Comparison of ENCODE assay signal across 16 mouse cellular contexts in genomic region chr17:83340895-83341524, GRCm38 (mm10). TPM values are rescaled to one million over a fixed set of nuclear protein-coding genes. Genes with fewer than 3 reads are reported as not detected.
A peak's percentile ranks its signal among the peaks of the same experiment; 100 is the strongest.
DNase-seq lines count a peak whose midpoint lies in the region; ATAC-seq and TF ChIP-seq lines count a peak whose summit lies in the region.
"Had no signal": no experiment of that assay in that cellular context is flagged by ENCODE, and none has a peak within 500 bp of the region (broad histone marks: within the 10 kb centered on the region; RNA-seq: fewer than 3 reads in every experiment).

No protein-coding gene starts in this region.

- WGBS in heart, embryonic 12.5 days = 45% methylated on average over 16 of the region's 16 CpGs
- WGBS in lung, embryonic 15.5 days = 26% methylated on average over 16 of the region's 16 CpGs
- 69% methylated on average over 16 of the region's 16 CpGs for WGBS in cerebellum, adult 2 months

- H3K9me3 ChIP-seq in heart, embryonic 12.5 days (replicated peaks) = 0 out of 2 replicates have a peak, but pooled peaks cover 3% of the 10 kb centered on the region
- no peaks in the 10 kb centered on the region for H3K9me3 ChIP-seq in lung, embryonic 15.5 days
- H3K9me3 ChIP-seq: forebrain, embryonic 15.5 days; kidney, embryonic 15.5 days; midbrain, embryonic 15.5 days had no signal

- H3K4me2 ChIP-seq in heart, embryonic 12.5 days = peak overlapping the region; percentile 41
- H3K4me2 ChIP-seq in lung, embryonic 15.5 days = peak overlapping the region; percentile 16; the same call in 1 of the 2 replicates
- H3K4me2 ChIP-seq: forebrain, embryonic 15.5 days; kidney, embryonic 15.5 days; midbrain, embryonic 15.5 days had no signal

- no peak overlapping the region for H3K27ac ChIP-seq in heart, embryonic 12.5 days (ENCODE audit: poor library complexity, severe bottlenecking)
- no peak overlapping the region for H3K27ac ChIP-seq in testis, adult 2 months (ENCODE audit: control insufficient read depth, insufficient read depth, low read depth, low read length)
- H3K27ac ChIP-seq in lung, embryonic 15.5 days = peak overlapping the region; percentile 78
- no peak overlapping the region for H3K27ac ChIP-seq in cerebellum, adult 2 months (ENCODE audit: insufficient read depth, low read length)
- H3K27ac ChIP-seq: forebrain, embryonic 15.5 days; kidney, embryonic 15.5 days; midbrain, embryonic 15.5 days had no signal

- no peak for DNase-seq in heart, adult 18-20 months
- DNase-seq in testis, postnatal 14 days (ENCODE audit: low spot score) = no peak
- DNase-seq in cerebellum, adult 2 months = no peak
- no peak for DNase-seq in adrenal gland, postnatal 4 days (ENCODE audit: low spot score in 2 of 2)
- DNase-seq in layer of hippocampus, postnatal 14 days (ENCODE audit: low spot score in 2 of 2) = no peak
- DNase-seq: adrenal gland, postnatal 25 days; cerebellum, postnatal 10 days; liver; right cerebral cortex, postnatal 4 days; thymus, adult 18-20 months had no signal

- peaks cover 14% of the 10 kb centered on the region for H3K4me1 ChIP-seq in heart, embryonic 12.5 days (replicated peaks)
- peaks cover 8% of the 10 kb centered on the region for H3K4me1 ChIP-seq in testis, adult 2 months (ENCODE audit: control insufficient read depth, insufficient read depth, low read length)
- H3K4me1 ChIP-seq in lung, embryonic 15.5 days = peaks cover 14% of the 10 kb centered on the region
- no peaks in the 10 kb centered on the region for H3K4me1 ChIP-seq in cerebellum, adult 2 months (ENCODE audit: control insufficient read depth, insufficient read depth, low read length)
- H3K4me1 ChIP-seq: forebrain, embryonic 15.5 days; midbrain, embryonic 15.5 days had no signal

- no peak for TF ChIP-seq CTCF in testis, adult 2 months (IDR thresholded peaks at IDR 0.05; ENCODE audit: control insufficient read depth, insufficient read depth, insufficient replicate concordance, low read depth, low read length)
- no peak for TF ChIP-seq CTCF in cerebellum, adult 2 months (IDR thresholded peaks at IDR 0.05; ENCODE audit: borderline replicate concordance, insufficient read depth, low read depth, low read length)

- no peak for ATAC-seq in heart, embryonic 12.5 days (ENCODE audit: insufficient number of reproducible peaks, low FRiP score)
- ATAC-seq in lung, embryonic 15.5 days (ENCODE audit: borderline replicate concordance, extremely low read depth, low FRiP score, low TSS enrichment) = peak; percentile 72; the same call in 1 of the 2 replicates
- ATAC-seq: forebrain, embryonic 15.5 days; midbrain, embryonic 15.5 days had no signal

- TF ChIP-seq POLR2A in testis, adult 2 months (IDR thresholded peaks at IDR 0.05; ENCODE audit: control insufficient read depth, low read depth, low read length) = no peak
- TF ChIP-seq POLR2A in cerebellum, adult 2 months (IDR thresholded peaks at IDR 0.05; ENCODE audit: borderline replicate concordance, insufficient read depth, low read length) = no peak

- no peaks in the 10 kb centered on the region for H3K36me3 ChIP-seq in heart, embryonic 12.5 days
- H3K36me3 ChIP-seq in testis, adult 2 months (ENCODE audit: control insufficient read depth, insufficient read depth, low read length) = no peaks in the 10 kb centered on the region
- H3K36me3 ChIP-seq in lung, embryonic 15.5 days = no peaks in the 10 kb centered on the region
- H3K36me3 ChIP-seq: forebrain, embryonic 15.5 days; kidney, embryonic 15.5 days; midbrain, embryonic 15.5 days had no signal

- H3K9ac ChIP-seq in heart, embryonic 12.5 days = no peak overlapping the region
- H3K9ac ChIP-seq in lung, embryonic 15.5 days = no peak overlapping the region
- H3K9ac ChIP-seq: forebrain, embryonic 15.5 days; kidney, embryonic 15.5 days; midbrain, embryonic 15.5 days had no signal

- no peaks in the 10 kb centered on the region for H3K27me3 ChIP-seq in heart, embryonic 12.5 days (replicated peaks)
- peaks cover 2% of the 10 kb centered on the region; the same call in 1 of the 2 replicates for H3K27me3 ChIP-seq in testis, adult 2 months (ENCODE audit: control insufficient read depth, insufficient read depth, low read length)
- no peaks in the 10 kb centered on the region for H3K27me3 ChIP-seq in lung, embryonic 15.5 days
- H3K27me3 ChIP-seq in cerebellum, adult 2 months (ENCODE audit: control insufficient read depth, insufficient read depth, low read length) = no peaks in the 10 kb centered on the region
- H3K27me3 ChIP-seq: forebrain, embryonic 15.5 days; kidney, embryonic 15.5 days; midbrain, embryonic 15.5 days had no signal

- no peak overlapping the region for H3K4me3 ChIP-seq in heart, embryonic 12.5 days
- H3K4me3 ChIP-seq in testis, adult 2 months (ENCODE audit: control insufficient read depth, low read depth, low read length) = peak overlapping the region; percentile 8
- no peak overlapping the region for H3K4me3 ChIP-seq in lung, embryonic 15.5 days
- H3K4me3 ChIP-seq in cerebellum, adult 2 months (replicated peaks; ENCODE audit: insufficient read depth, low read depth, low read length) = no peak overlapping the region
- H3K4me3 ChIP-seq: forebrain, embryonic 15.5 days; kidney, embryonic 15.5 days; midbrain, embryonic 15.5 days had no signal

RNA-seq across cellular contexts. Expression of gene Eml4, which starts 9.7 kb away (rescaled TPM):
- polyA plus RNA-seq in heart, embryonic 12.5 days (2016; fragmentation: Nextera tagmentation; extraction: Ambion mirVana) = 27.6 and 32.4 TPM in 2 replicates
- total RNA-seq in heart, adult 18-20 months (2021) = 1 to 10 TPM; 4.3 to 4.4 TPM
- polyA plus RNA-seq in testis, adult 2 months (2012; rRNA removed) = 11.6 and 12.3 TPM in 2 replicates
- polyA plus RNA-seq in lung, embryonic 15.5 days (2015; fragmentation: Nextera tagmentation; extraction: Ambion mirVana) = 33.7 and 33.8 TPM in 2 replicates
- polyA plus RNA-seq in cerebellum, adult 2 months (2012; rRNA removed) = 16.7 and 17.3 TPM in 2 replicates
- 10 to 100 TPM; 34.5 to 35.7 TPM for total RNA-seq in adrenal gland, postnatal 4 days (2021)
- 10 to 100 TPM; 28.7 to 29.4 TPM for total RNA-seq in layer of hippocampus, postnatal 14 days (2021)
